Mouse (Mus musculus): ENCODE data around the gene Fkbp5.
A peak's percentile ranks its signal among the peaks of the same experiment; 100 is the strongest.
"Not testable (repeated sequence)": the region's sequence is repeated elsewhere in the genome, so short reads cannot be mapped to it uniquely, and the experiment has no call there.

Gene Fkbp5

DNA sequence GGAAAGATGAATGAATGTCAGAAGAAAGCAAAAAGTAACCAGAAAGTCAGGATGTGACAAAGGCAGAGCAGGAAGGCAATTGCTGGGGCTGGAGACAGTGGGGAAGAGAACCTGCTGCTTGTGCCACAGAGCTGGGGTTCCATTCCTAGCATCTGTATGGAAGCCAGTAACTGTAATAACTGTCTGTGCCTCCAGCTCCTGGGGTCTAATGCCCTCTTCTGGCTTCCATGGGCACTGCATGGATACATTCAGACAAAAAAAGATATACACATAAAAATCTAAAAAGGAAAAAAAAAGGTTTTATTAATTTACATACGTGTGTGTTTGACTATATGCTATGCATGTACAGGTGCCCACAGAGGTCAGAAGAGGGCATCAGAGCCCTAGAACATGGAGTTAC lies 98.4 kb downstream of the Fkbp5 start:
- DNase-seq (ENCODE audit: low read depth), result no peak

DNA sequence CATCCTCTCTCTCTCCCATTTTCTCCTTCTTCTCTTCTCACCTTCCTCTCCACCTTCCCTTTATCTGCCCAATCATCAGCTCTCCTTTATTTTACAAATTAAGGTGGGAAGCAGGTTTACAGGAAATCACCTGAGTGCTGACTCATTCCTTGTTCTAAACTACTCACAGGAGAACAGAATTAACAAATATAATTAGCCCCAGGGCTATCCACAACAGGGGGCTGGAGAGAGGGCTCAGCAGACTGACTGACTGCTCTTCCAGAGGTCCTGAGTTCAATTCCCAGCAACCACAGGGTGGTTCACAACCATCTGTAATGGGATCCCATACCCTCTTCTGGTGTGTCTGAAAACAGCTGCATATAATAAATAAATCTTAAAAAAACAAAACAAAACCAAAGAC lies 98.8 kb downstream of the Fkbp5 start:
- DNase-seq (ENCODE audit: low read depth), result not testable (repeated sequence)

DNA sequence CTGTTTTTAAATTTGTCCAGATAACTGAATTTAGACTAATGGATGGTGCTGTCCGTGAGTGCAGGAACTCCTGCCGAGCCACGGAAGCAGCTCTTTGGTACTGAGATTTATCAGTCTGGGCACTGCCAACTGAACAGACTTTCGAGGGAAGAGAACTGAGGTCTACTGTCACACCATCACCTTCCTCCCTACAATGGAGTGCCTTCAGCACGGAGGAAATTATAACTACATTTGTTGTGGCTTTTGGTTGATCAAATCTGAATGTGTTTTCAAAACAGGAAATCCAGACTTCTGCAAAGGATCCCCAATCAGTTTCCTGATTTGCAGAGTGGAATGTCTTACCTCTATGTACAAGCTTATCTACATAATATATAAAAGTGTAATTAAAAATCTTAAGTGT lies 99.6 kb downstream of the Fkbp5 start:
- no peak for DNase-seq (ENCODE audit: low read depth)

DNA sequence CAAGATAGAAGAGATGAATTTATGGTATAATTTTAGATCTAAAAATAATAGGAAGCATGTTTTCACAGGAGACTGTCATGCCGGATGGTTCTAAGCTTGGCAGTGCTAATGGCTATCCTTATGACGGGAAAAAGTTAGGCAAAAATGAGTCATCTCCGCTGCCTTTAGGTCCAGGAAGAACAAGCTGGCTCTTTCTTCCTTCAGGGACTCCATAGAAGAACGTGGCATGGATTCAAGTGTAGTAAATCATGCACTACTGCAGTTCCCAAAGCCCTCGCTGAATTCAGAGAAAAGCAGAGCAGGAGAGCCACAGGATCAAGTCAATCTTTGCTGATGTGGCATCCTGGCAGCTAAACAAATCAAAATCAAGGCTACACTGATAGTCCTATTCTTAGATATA lies 102.1 kb downstream of the Fkbp5 start:
- no peak for DNase-seq (ENCODE audit: low read depth)

DNA sequence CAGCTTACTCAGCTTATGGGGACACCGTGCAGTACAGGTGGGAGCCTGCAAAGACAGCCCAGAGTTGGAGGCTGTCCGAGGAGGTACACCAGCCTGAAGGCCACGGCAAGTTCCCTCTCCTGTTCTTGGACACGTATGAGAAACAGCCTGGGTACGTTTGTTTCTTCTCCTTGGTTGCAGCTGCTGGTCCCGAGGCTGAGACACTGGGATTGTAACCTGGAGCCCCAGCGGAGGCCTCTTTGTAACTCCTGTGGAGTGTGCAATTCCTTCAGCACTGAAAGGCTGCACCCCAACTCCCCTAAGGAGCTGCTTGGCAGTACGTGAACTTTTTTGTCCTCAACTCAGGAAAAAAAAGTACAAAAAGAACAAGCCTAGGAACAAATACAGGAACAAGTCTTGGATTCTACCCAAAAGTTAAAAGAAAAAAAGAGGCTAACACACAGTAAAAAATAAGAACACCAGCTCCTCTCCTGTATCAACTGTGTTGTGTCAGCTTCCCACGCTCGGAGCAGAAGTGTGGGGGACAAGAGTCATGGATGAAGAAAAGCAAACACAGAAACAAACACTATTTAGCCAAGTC lies 105.9 kb downstream of the Fkbp5 start:
- DNase-seq (ENCODE audit: low read depth), result no peak

DNA sequence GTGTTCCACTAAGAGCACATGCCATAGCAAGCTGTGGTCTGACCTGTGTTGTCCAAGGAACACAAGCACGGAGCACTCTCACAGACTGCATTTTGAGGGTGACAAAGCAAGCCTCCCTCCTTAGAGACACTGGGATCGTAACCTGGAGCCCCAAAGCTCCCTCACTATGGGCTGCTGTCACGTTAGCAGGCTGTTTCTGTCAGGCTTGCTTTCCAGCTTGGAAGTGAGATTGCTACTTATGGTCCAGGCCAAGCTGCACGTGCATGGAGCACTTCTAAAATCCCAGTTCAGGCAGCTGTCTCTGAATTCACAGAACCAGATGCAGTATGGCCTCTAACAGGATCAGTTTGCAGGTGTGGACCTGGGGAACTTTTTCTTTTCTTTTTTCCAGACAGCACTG lies 106.6 kb downstream of the Fkbp5 start:
- DNase-seq (ENCODE audit: low read depth), result no peak

DNA sequence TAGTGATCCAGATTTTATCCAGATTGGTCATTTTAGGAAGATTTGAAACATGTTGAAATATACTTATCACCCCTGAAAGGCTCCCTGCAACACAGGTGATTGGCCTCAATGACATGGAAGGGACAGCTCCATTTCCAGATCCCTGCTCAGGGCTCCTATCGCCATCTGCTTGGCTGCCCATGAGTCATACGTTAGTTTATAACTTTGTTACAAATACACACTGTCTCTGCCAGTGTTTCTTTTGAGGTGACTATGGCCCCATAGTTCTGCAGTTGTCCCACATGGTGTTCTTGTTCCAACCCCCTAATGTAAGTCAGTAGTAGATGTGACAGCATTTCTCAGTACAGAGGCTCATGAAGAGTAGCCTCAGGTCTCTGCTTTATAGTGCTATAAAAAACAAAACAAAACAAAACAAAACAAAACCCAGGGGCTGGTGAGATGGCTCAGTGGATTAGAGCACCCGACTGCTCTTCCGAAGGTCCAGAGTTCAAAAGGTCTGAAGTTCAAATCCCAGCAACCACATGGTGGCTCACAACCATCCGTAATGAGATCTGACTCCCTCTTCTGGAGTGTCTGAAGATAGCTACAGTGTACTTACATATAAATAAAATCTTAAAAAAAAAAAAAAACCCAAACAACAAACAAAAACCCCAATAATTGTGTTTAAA lies 108.9 kb downstream of the Fkbp5 start:
- no peak for DNase-seq (ENCODE audit: low read depth)

DNA sequence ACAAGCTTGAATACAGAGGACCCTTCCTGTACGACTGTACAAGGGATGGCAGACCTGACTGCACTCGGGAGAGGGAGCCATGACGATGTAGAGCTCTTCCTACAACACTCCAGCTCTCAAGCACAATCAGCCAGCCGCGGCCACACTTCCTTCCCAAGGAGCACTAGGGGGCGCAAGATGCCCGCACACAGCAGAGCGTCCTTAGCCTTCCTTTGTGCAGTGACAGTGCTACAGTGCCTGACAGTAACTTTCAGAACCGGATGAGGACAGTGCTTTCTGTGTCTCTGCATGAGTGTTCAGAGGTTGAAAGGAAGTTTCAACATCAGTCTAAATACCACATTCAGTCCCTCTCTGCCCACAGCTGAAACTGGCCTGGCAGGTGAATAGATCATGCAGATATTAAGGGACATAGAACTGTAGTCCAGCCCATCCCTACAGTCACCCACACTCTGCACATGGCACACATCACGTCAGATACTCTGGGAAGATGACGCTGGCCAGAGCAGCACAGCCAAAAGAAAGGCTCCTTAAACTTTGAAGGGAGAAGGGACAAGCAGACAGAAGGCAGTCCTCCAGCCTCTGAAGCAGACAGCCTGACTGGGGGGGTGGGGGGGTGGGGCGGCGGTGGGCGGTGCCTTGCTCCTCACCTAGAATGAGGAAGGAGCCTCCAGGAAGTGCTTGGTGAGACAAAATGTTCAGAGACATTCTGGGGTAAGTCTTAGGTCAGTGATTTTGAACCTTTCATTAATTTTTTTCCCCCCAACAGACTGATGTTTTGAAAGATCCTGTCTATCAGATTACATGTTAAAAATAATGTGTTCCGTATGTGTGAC lies 109.7 kb downstream of the Fkbp5 start:
- DNase-seq (ENCODE audit: low read depth), result peak; percentile 79

DNA sequence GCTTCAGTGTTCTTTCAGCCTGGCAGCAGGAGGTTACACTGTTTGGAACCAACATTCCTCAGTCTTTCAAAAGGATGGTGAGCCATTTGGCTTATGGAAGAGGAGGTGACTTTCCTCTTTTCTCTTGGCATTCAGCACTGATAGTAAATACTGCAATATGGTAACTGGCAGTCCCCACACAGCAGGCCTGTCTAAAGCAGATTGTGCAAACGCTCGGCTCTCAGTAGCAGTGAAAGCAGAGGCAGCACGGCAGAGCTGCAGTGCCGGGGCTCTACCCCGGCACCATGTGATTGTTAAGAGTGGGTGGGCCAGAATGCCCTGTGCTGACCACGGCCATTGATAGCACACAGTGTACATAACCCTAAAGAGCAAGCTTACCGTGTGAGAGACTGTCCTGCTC lies 110.9 kb downstream of the Fkbp5 start:
- no peak for DNase-seq (ENCODE audit: low read depth)

DNA sequence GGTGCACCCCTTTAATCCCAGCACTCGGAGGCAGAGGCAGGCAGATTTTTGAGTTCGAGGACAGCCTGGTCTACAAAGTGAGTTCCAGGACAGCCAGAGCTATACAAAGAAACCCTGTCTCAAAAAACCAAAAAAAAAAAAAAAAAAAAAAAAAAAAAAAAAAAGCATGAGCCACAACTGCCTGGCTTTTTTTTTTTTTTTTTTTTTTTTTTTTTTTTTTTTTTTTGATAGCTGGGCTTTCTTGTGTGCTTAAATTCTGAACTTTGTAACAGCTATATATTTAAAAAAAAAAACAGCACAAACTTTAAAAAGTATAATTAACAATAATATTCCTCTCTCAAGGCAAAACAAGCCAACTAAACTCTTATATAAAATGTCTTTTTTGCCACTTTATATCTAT lies 112.6 kb downstream of the Fkbp5 start:
- not testable (repeated sequence) for DNase-seq (ENCODE audit: low read depth)

DNA sequence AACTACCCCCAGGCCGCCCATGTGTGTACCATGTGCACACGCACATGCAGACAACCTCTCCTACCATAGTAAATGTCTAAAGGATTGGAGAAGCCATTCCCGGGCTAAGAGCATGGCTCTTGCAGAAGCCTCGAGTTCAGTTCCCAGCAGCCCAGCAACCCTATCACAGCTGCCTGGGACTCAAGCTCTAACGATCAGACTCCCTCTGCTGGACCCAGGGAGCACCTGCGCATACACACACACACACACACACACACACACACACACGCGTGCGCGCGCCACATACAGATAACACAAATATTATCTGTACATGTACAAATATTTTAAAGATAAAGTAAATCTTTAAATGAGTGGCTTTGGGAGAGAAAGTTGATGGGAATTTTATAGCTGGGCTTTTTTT lies 113.0 kb downstream of the Fkbp5 start:
- DNase-seq (ENCODE audit: low read depth), result no peak

DNA sequence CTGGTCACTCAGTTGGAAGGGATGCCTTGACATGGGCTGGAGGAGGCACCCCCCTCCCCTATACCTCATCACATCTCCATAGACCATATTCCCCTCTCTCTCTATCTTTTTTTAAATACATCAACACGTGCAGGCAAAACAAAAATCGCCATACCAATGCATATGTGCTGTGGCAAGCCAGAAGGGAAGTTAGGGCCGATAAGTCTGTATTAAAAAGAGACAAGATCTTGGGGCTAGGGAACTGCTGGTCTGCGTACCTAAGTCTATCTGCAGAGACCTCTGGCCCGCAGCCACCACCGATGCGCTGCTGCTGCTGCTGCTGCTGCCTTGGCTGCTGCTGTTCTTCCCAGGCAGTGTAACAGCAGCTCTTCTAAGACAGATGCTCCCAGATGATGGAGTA lies 122.3 kb downstream of the Fkbp5 start:
- no peak for DNase-seq (ENCODE audit: low read depth)

DNA sequence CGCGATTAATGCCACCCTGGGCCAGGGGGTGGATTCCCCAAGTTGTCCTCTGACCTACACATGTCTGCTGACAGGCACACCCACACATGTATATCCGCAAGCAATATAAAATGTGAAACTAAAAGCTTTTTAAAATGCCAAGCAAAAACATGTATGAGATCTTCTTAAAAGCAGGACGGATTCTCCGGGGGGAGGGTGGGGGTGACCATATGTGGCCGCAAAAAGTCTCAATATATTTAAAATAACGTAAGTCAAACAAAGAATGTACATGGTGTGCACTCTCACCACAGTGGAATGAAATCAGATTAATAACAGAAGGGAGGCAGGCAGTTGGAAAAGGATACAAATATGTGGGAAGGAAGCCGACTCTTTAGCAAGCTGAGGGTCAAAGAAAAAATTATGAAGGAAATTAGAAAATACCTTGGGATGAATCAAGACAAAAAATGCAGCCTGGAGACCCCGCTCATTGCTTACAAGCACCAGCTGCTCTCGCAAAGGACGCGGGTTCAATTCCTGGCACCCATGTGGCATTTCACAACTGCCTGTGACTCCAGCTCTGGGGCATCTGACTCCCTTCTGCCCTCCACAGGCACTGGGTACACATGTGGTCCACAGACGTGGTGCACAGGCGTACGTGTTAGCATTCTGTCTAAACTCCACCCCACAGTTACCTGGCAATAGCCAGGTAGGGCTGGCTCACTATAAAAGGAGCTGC lies 123.1 kb downstream of the Fkbp5 start:
- no peak for DNase-seq (ENCODE audit: low read depth)

DNA sequence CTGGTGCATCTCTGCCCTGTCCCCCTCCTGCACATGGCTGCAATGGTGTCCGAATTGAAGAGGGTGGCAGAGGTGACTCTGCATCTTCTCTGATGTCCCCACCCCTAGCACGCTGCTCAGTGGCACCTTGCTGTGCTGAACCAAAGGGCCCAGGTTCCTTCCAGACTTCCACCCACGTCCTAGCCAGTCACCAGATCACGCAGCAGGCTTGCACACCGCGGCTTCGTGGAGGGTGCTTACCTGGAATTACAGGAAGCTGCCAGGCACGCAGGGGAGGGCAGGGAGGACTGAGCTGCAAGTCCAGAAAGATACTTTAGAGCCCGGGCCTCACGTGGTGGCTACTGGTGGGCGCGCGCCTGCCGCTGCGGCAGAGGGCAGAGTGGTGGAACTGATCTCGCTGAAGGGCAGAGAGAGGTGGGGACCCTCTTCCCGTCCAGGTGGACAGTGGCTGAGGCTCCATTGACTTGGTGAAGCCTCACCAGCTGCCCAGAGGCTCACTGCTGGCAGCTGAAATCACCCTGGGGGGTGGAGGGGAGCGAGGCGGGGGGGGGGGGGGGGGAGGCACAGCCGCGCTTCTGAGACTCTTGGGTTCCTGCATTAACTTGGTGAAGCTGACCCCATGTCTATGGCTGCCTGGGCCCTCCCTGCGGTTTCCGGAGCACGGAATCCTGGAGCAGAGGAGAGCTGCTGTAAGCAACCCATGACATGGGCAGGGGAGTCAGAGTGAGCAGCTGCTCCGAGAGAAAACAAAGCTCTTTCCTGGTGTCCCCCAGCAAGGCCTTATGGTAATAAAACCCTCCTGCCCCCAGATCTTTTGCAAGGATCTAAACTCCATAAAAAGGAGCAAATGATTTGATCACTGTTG lies 125.5 kb downstream of the Fkbp5 start:
- DNase-seq (ENCODE audit: low read depth), result no peak

DNA sequence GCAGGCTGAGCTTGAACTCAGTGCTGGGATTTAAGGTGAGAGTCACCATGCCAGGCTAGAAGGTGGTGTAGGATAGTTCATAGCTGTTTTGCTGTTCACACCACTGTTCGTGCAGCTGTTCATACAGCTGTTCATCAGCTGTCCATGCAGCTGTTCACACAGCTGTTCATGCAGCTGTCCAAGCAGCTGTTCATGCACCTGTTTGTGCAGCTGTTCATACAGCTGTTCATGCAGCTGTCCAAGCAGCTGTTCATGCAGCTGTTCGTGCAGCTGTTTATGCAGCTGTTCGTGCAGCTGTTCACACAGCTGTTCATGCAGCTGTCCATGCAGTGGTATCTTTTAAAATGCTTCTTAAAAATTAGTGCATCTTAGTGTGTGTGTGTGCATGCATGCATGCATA lies 128.8 kb downstream of the Fkbp5 start:
- DNase-seq (ENCODE audit: low read depth), result no peak

DNA sequence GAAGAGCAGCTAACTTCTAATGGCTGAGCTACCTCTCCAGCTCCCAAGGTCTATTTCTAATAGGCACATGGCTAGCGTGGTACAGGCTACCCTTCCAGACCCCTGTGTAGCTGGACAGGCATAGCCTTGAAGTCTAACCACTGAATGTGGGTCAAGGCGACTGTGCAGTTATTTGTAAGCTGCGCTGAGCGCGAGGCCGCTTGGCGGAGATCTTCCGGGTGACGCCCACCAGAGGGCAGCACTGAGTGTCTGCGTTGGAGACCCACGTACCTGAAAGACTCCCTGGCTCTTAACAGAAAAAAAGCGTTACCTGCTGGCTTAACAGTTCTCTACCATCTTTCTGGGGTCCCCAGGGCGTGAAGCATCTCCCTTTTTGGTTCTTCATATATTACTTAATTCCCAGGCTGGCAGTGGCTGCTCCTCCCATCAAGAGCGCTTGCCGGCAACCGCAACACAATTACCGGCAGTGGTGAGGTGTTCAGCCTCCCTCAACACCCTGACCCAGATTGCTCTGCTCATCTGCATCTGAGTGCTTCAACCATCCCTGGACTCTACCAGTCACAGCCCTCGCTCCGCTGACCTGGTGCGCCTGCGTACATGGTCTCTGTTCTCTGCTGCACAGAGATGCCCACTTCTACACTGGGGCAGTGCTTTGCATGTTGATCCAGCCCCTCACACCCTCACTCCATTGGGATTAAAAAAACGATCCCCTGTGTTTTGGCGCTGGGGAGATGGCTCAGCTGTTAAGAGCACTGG lies 131.0 kb downstream of the Fkbp5 start:
- DNase-seq (ENCODE audit: low read depth), result peak; percentile 68

DNA sequence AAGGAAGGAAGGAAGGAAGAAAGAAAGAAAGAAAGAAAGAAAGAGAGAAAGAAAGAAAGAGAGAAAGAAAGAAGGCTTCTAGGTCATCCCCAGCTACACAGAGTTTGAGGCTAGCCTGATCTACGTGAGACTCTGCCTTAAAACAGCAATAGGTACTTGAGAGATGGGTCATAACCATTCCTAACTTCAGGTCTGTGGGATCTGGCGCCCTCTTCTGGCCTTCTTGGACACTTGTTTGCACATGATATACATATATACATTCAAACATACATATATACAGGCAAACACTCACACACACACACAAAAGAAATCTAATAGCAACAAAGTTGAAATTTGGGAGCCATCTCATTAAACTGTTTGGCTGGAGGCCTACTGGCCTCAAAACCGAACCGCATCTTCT lies 133.0 kb downstream of the Fkbp5 start:
- peak; percentile 54 for DNase-seq (ENCODE audit: low read depth)

DNA sequence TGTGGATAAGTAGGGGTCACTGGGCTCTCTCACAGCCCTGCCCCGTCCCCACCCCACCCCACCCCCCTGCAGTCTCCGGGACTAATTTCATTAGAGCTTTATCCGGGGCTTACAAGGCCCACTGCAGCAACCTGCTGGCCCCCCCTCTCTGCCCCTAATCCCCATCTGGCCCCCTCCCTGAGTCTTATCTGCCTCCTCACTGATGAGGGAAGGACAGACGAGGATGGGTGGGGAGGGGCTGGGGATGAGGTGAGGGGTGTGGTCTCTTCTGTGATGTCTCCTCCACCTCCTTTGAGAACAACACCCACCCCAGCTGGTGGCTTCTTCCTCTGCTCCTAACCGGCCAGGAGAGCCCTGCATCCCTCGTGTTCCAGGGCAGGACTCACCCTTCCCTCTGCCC lies 137.1 kb downstream of the Fkbp5 start:
- DNase-seq (ENCODE audit: low read depth), result no peak

DNA sequence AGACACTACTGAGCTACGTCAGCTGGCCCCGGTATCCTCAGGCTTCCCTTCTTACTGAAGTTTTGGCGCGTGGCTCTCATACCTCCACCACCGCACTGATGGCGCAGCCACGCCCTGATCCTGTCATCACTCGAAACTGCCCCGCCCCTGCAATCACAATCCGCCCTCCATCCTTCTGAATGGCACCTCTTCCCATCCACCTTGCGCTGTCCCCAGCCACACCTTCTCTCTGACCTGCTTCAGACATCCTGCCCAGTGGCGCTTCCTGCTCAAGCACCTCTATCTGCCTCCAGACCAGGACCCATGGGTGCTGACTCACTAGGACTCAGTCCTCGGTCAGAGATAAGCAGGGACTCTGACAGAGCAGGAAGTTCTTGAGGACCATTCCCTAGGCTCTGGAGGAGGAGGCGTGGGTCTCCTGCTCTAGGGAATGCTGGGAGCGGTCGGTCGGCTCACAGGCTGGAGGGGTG lies 141.7 kb downstream of the Fkbp5 start:
- DNase-seq (ENCODE audit: low read depth), result no peak

DNA sequence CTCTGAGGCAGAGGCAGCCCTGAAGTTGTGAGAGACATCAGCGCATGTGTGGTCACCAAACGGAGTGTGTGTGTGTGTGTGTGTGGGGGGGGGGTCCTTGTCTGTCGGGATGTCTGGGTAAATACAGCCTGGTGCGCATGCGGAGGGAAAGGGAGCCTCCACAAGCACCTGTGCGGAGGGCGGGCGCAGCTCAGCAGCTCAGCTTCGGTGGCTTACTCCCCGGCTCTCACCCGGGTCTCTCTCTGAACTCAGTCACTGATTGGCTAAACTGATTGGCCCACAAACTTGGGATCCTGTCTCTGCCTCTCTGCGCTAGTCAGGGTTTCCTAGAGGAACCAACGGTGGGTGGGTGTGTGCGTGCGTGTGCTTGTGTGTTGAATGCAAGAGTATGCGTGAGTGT lies 142.8 kb downstream of the Fkbp5 start:
- DNase-seq (ENCODE audit: low read depth), result no peak

DNA sequence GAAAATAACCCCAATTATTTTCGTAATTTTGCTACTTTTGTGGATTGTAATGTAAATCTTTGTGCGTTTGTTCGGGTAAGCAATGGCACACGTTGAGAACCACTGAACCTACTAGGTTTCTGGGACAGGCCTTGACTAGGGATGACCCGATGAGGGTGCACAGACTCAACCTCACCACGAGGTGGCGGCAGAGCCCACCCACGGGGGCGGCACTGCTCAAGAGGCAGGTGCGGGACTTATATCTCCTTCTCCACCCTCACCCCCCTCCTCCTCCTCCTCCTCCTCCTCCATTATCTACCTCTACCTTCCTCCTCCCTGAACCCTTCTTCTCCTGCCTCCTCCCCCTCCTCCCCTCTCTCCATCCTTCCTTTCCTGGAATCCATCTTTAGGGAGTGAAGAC lies 143.5 kb downstream of the Fkbp5 start:
- DNase-seq (ENCODE audit: low read depth), result peak; percentile 58

Measured in c-Kit-positive CD71-negative TER-119-negative erythroid progenitor cells, embryonic 14.5 days (primary cell).